Mouse (Mus musculus) kidney, adult 2 months (tissue): ENCODE data around the gene Adk.

Experiments
- CTCF ChIP-seq: fragments of 200-500 bp; conservative IDR thresholded peaks from 2 replicates; pipeline ENCODE4 v1.5.1; 2011; ENCODE audit warnings: low read depth, mild to moderate bottlenecking, control low read depth, low read length, moderate library complexity, mixed read lengths; ENCODE audit not compliant: insufficient read depth, insufficient read length
- POLR2A ChIP-seq: fragments of 200-500 bp; IDR thresholded peaks from one replicate; pipeline ENCODE4 v1.6.1; 2011; ENCODE audit warnings: low read depth, low read length, control low read depth

DNA sequence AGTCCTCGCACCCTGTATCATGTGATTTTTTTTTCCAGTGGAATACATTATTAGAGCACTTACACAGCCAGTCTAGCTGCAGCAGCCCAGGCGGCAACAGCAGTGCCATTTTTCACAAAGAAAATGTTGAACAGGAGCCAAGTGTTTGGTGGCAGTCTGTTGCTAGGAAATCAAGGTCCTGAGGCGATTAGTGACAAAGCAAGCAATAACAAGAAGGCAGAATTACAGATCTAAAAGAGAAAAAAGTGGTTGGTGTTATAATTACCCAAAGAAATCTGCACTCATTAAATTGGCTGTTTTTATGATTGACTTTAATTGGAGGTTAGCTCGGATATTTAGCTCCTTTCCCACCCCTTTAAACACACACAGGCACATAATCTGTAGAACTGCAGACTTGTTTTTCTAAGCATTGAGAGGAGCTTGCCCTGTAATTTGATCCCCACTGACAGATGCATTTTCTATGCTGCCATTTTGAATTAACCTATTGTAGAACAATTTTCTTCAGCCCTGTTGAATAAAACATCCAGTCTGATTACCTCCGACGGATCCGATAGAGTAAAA lies 200.0 kb downstream of the Adk start:
- TF ChIP-seq POLR2A (no peak), CTCF (no peak)
